Mouse (Mus musculus): ENCODE data around the gene Catsper3.

GRCm38 (mm10) chr13:55824151-55824945 is 40.0 kb downstream of the Catsper3 start:
- TF ChIP-seq TAL1 (conservative IDR thresholded peaks at IDR 0.05; ENCODE audit: low read depth, low read length) (no peak), CTCF (IDR thresholded peaks at IDR 0.05; ENCODE audit: low read depth, low read length) (no peak), POLR2AphosphoS5 (IDR thresholded peaks at IDR 0.05; ENCODE audit: insufficient replicate concordance, low read depth, low read length) (no peak), GATA1 (IDR thresholded peaks at IDR 0.05; ENCODE audit: borderline replicate concordance, low read length) (no peak), GATA2 (IDR thresholded peaks at IDR 0.05; ENCODE audit: borderline replicate concordance, low read depth, low read length) (no peak)
